Mouse (Mus musculus) thymus, postnatal 14 days (tissue): ENCODE results near the gene Gm28539.
"Not testable (repeated sequence)": the region's sequence is repeated elsewhere in the genome, so short reads cannot be mapped to it uniquely, and the experiment has no call there.

Experiments used
- DNase-seq: peaks from one replicate; pipeline ENCODE4 v3.0.0; 2021

Gm28539 gene

GRCm38 (mm10) chr16:18836468-18837208 lies at the start of gene Gm28539, which contains the start of gene 2510002D24Rik:
Gene Gm28539 (plus strand): TSS chr16:18836584.
Gene 2510002D24Rik (plus strand): TSS chr16:18836578.
- peak; percentile 96 for DNase-seq

DNA sequence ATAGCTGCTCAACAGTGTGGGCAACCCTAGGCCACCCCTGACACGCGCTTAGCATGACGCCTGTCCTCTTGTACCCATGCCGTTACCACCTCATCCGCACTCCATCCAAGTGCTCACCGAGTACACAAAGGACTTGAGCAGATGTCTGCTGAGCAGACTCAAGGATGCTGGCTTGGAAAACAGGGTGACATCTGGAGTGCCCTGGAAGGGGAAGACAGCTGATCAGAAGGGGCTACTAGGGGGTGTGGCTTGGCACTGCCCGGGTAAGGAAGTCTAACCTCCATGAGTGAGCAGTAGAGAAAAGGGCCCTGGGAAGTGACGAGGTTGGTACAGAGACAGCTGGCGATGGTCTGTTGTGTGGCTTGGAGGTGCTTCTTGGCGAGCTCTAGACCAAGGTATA lies 49.7 kb upstream of the Gm28539 start:
- no peak for DNase-seq

DNA sequence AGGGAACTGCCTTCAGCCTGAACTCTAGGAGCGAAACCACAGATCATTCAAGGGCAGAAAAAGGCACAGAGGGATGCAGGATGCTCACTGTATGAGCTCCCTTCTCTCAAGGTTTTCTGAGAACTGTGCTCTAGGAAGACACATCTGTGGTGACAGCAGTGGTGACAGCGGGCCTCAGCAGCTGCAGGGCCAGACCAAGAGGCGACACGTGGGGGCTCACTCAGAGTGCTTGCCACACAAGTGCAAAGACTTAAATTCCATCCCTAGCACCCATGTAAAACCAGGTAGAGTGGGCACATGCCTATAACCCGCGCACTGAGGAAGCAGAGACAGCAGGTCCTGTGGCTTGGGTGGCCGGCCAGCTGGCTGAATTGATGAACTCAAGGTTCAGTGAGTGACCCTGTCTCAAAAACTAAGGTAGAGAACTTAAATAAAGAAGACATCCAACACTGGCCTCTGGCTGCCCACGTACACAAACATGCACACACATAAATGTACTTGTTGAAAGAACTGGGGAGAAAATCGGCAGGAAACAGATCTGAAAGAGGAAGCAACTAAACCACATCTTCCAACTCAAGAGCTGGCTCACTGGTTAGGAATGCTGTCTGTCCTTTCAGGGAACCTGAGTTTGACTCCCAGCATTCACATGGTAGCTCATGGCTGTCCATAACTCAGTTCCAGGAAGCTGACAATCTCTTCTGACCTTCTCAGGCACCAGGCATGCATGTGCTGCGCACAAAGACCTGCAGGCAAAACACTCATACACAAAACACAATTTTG lies 47.6 kb upstream of the Gm28539 start:
- no peak for DNase-seq

DNA sequence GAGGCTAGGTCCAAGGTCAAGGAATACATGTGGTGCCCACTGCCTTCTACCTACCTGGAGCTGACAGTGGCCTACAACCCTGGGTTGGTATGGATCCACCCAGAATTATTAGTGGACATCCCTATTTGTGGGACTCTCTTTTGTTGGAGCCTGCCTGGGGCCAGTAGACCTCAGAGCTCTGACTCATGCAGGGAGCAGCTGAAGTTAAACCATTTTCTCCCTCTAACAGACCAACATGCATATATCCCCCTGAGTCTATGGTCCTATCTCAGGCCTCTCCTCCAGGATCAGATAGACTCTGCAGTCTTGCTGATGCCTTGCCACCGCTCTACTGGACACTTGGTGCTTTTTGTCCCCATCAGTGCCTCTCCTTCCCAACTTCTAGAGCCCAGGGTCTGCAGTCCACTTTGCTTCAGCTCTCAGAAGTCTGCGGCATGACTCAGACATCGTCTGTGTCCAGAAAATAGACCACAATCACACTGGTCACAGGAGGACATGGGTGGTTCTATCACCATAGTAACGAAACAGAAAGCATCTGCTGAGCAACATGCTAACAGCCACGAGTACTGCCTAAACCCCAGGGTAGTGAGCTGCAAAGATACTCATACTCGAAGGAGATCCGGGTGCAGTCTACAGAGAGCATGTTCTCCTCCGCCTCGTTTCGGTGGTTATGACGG lies 41.0 kb upstream of the Gm28539 start:
- DNase-seq: no peak

- DNase-seq: no peak
Measured at GRCm38 (mm10) chr16:18796645-18797044, 39.7 kb upstream of the Gm28539 start.

DNA sequence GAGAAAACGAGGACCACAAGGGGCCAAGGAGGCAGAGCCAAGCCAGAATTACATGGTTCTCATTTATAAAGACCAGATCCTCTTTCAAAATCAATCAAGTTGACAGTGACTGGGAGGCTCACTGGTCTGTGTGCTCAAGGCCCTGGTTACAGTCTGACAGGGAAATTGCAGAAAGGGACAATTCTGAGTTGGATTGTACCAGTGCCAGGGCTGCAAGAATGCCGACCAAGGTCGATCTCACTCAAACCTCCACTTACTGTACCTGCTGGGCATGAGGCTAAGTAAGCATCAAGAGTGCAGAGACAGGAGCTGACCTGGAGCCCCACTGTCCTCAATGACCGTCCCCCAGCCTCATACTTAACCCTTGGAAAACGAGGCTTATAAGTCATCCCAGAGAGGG lies 38.2 kb upstream of the Gm28539 start:
- DNase-seq: no peak

GRCm38 (mm10) chr16:18798841-18799240 lies 37.5 kb upstream of the Gm28539 start:
- DNase-seq: peak; percentile 27

DNA sequence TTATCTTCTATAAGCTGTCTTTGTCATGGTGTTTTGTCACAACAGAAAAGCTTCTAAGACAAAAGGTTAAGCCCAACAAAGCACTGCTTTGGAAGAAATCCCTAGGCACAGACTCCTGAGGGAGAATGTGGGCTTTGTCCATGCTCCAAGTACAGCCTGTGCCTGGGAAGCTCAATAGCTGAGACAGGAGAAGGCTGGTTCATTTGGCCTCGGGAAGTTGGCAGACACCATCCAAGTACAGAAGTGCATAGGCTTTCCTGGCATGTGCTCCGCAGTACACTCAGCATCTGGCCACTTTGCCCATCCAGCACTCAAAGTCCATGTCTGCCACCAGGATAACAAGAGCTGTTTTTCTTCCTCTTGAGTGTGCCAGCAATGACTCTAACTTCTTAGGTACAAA lies 30.6 kb upstream of the Gm28539 start:
- DNase-seq: no peak

DNA sequence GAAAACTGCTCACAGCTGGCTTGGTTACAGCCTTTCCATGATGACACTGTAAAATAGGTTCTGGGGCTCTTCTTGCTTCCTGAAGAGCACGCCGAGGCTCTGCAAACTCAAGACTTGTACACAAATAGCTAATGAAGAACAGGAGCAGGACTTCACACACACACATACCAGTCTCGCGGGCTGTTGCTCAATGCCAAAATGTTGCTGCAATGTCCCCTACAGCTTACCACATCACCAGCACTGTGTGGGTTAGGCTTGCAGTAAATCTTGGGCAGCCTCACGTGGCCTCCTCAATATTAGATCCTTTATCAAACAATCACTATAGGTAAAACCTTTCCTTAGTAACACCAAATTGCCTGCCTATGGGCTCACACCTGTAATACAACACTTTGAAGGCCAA lies 27.4 kb upstream of the Gm28539 start:
- no peak for DNase-seq

DNA sequence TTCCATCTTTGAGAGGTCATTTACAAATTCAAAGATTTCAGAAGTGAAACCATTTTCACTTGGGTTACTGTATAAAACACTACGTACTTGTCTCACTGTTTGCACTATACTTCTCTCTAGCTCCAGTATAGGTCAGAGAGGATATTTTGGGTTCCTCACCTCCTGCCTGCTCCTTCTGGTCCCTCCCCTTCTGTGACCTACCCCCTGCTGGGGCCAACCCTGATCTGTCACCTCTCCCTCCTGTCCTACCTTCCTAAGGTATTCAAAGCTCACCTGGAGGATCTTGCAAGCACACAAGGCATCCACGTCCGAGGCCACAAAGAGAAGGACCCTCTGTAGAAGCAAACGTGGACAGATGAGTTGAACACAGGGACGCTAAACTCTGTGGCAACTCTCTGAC lies 25.4 kb upstream of the Gm28539 start:
- DNase-seq: no peak

- peak; percentile 88 for DNase-seq
Measured at GRCm38 (mm10) chr16:18811468-18812384, 24.7 kb upstream of the Gm28539 start, which contains the start of the genes Ufd1 and Cdc45. Gene Ufd1 (plus strand): TSS chr16:18811779. Gene Cdc45 (minus strand): TSS chr16:18811987.

DNA sequence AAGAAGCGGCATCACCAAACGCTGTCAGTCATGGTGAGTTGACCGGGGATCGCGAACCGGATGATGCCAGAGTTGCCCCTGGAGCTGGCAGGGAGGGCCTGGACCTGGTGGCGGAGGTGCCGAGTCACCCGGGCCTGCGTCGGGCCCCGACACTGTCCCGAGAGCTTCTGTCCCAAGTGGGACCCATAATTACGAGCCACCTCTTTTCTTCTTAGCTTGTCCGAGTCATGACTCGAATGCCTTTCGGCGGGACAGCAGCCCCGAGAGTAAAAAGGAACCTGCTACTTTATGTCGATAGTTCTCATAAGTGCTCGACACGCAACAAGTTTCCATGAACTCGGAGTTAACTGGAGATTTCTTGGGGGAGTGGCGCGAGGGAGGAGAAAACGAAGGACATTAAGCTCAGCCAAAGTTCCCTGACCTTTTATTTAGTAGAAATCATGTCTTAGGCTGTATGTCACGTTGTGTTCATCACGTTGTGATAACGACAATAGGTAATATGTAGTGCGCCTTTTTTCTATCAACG lies 23.9 kb upstream of the Gm28539 start:
- no peak for DNase-seq

GRCm38 (mm10) chr16:18822356-18822755 lies 14.0 kb upstream of the Gm28539 start:
- no peak for DNase-seq

- DNase-seq: no peak
Measured at GRCm38 (mm10) chr16:18822925-18823324, 13.5 kb upstream of the Gm28539 start.

GRCm38 (mm10) chr16:18828630-18829029 lies 7.8 kb upstream of the Gm28539 start:
- no peak for DNase-seq

GRCm38 (mm10) chr16:18829102-18829501 lies 7.3 kb upstream of the Gm28539 start:
- DNase-seq: no peak

DNA sequence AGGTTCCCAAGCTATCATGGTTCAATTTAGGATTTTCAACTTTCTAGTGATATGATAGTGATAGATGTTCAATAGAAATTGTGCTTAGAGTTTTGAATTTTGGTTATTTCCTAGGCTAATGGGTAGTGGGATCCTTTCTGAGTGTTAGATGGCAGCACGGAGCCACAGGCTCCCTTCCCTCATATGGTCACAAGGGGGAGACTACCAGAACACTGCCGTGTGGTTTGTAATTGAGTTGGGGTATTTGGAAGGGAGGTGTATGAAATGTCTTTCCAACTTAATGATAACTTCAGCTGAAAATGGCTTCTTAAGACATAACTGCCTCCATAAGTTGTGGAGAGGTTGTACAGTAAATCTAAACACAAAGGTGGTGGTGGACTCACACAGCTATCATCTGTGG lies 2.9 kb upstream of the Gm28539 start:
- DNase-seq: no peak

DNA sequence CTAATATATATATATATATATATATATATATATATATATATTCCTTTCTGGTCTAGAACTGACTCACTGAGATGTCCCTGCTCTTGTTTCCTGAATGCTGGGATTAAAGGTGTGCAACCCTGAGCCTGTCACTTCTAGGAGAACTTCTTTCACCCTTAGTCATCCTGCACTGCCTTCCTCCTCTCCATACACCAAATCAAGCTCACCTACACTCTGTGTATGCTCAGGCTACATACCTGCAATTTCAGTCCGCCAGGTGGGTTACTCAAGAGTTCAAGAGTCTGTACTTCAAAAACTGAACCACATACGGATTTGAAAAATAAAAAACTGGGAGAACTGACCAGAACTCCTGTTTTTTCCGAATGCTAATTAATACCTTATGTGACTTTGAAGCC lies 314 bp upstream of the Gm28539 start:
- no peak for DNase-seq

- no peak for DNase-seq
Measured at GRCm38 (mm10) chr16:18838346-18838745, 2.0 kb downstream of the Gm28539 start.

DNA sequence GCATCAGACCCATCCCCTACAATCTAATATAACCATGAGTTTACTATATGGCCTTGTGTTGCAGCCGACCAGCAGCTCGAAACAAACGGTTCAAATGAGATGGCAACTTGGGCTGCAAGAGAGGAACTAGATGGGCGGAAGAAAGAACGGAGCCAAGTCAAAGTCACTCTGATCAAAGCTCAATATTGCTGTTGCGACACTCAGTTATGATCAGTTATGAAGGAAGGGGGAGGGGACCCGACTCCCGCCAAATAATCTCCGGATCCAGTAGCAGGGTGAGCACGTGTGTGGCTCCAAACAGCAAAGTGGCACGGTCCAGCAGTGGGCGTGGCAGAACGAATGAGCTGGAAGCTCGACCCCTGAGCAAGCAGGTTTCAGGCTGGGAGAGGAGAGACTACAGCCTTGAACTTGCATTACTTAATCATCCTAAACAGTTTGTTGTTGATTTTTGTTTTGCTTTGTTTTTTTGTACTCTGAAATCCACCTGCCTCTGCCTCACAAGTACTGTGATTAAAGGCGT lies 10.0 kb downstream of the Gm28539 start:
- no peak for DNase-seq

DNA sequence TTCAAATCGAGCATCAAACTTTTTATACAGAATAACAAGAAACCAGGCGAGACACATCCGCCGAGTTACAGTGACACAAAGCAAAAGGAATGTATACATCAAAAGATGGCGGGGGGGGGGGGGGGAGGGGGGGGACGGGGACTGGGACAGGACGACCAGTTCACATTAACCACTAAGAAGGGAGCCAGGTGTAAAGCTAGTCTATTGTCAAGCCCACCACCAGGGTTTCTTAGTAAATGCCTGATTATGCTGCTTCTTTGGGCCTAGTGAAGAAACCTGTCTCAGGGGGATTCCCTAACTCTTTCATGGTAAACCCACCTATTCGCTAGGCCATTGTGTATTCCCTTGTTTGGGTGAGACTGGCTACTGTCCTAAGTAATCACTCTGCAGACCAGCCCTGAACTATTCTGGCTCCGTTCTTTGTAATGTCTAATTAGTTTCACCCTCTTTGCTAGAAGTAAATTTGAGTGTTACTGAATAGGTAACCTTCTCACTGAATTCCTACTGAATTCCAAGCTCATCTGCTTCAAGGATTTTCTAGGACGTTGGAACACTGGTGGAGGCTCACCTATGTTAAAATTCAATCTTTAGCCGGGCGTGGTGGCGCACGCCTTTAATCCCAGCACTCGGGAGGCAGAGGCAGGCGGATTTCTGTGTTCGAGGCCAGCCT lies 13.3 kb downstream of the Gm28539 start:
- DNase-seq: not testable (repeated sequence)
